Mouse (Mus musculus) liver, adult 2 months (tissue): Measurements from ENCODE around the gene Aqr. TPM values are rescaled to one million over a fixed set of nuclear protein-coding genes. Genes with fewer than 3 reads are reported as not detected.

Source experiments
- DNase-seq: peaks from one replicate; pipeline ENCODE4 v3.0.0-alpha.2; 2011; ENCODE audit warnings: low read depth, low spot score; ENCODE audit errors: extremely low read depth
- H3K27ac ChIP-seq: fragments of 200-500 bp; replicated peaks from 2 replicates; pipeline ENCODE4 v1.5.1; 2012; ENCODE audit warnings: low read depth, mild to moderate bottlenecking, control low read depth, inconsistent platforms, low read length; ENCODE audit not compliant: insufficient read depth
- H3K27me3 ChIP-seq: fragments of 200-500 bp; 2 replicates; pipeline ENCODE4 v1.6.1; 2012; ENCODE audit warnings: mild to moderate bottlenecking, moderate library complexity, low read length, inconsistent platforms; ENCODE audit not compliant: control insufficient read depth, insufficient read depth
- H3K36me3 ChIP-seq: fragments of 200-500 bp; 2 replicates; pipeline ENCODE4 v1.6.1; 2012; ENCODE audit warnings: low read length, inconsistent platforms; ENCODE audit not compliant: control insufficient read depth, insufficient read depth
- H3K4me1 ChIP-seq: fragments of 200-500 bp; 2 replicates; pipeline ENCODE4 v1.6.1; 2011; ENCODE audit warnings: low read length; ENCODE audit not compliant: control insufficient read depth, insufficient read depth
- H3K4me3 ChIP-seq: fragments of 200-500 bp; 2 replicates; pipeline ENCODE4 v1.5.1; 2011; ENCODE audit warnings: low read depth, mild to moderate bottlenecking, control low read depth, low read length, moderate library complexity; ENCODE audit not compliant: insufficient read depth
- H3K79me2 ChIP-seq: fragments of 200-500 bp; 2 replicates; pipeline ENCODE4 v1.6.1; 2012; ENCODE audit warnings: inconsistent platforms, mild to moderate bottlenecking, low read length, moderate library complexity; ENCODE audit not compliant: control insufficient read depth, insufficient read depth
- H3K9ac ChIP-seq: fragments of 200-500 bp; 2 replicates; pipeline ENCODE4 v1.6.1; 2012; ENCODE audit warnings: low read depth, mild to moderate bottlenecking, control low read depth, inconsistent platforms, low read length
- CTCF ChIP-seq: fragments of 200-500 bp; IDR thresholded peaks from 2 replicates; pipeline ENCODE4 v1.5.1; 2011; ENCODE audit warnings: low read depth, low read length, control low read depth
- POLR2A ChIP-seq: fragments of 200-500 bp; IDR thresholded peaks from 2 replicates; pipeline ENCODE4 v1.6.1; 2011; ENCODE audit warnings: low read length, control low read depth; ENCODE audit not compliant: insufficient read depth; ENCODE audit errors: extremely low read depth
- WGBS: fragments of 180-500 bp; shearing (Covaris S2); methylation state at CpG from one replicate; pipeline ENCODE4 v1.1.7; 2018; 5-methylcytosine and 5-hydroxymethylcytosine counted together
- polyA plus RNA-seq: library from polyadenylated mRNA; depleted of rRNA; stranded (reverse); fragments of >200 nt; gene quantifications from 2 replicates; pipeline ENCODE4 v1.2.3, GENCODE M21; 2012
- total RNA-seq: library from RNA; depleted of rRNA; stranded (reverse); fragments of >200 nt; gene quantifications from 2 replicates; pipeline ENCODE4 v1.2.3, GENCODE M21; 2014

Gene Aqr
- total and polyA plus RNA-seq, 2 experiments: 8.5 to 11.9 TPM

DNA sequence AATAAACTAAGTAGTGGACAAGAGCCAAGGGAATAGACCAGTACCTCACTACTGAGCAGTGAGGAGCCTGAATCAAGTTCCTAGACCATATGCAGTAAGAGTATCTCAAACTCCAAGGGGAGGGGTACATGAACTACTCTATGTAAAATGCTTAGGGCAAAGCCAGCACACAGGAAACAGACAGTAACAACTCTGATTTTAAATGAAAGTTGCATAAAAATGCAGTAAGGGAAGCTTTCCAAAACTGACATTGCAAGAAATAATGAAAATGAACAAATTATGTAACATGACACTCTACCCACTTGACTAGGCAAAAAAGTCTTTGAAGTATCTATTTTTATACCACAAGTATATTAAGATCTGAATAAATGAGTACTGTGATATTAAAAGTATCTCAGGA lies 19.0 kb downstream of the Aqr start:
- no peak overlapping the region for H3K27ac ChIP-seq
- H3K4me3 ChIP-seq: no peak overlapping the region
- H3K27me3 ChIP-seq: no peaks in the 10 kb centered on the region
- H3K79me2 ChIP-seq: peaks cover 2% of the 10 kb centered on the region; the same call in 1 of the 2 replicates
- TF ChIP-seq CTCF (no peak), POLR2A (no peak)
- no peak overlapping the region for H3K9ac ChIP-seq
- H3K36me3 ChIP-seq: peaks cover 29% of the 10 kb centered on the region
- H3K4me1 ChIP-seq: no peaks in the 10 kb centered on the region
- no peak for DNase-seq

DNA sequence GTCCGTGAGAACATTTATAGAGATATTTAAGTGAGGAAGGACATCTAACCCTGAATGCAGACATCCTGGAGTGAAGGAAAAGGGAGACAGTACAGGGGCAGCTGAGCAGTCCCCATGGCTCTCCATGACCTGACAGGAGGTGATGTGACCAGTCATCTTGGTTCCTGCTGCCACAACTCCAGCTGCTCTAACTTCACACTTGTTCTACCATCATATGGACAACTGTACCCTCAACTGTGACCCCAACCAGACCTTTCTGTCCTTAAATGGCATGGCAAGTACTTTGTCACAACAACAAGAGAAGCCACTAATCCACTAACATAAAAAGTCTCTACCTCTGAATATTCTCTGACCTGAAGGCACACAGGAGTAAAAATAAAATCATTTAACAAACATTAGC lies 24.8 kb downstream of the Aqr start:
- no peak overlapping the region for H3K4me3 ChIP-seq
- H3K79me2 ChIP-seq: no peaks in the 10 kb centered on the region
- H3K27me3 ChIP-seq: no peaks in the 10 kb centered on the region
- H3K27ac ChIP-seq: no peak overlapping the region
- no peaks in the 10 kb centered on the region for H3K4me1 ChIP-seq
- H3K36me3 ChIP-seq: peaks cover 47% of the 10 kb centered on the region
- 93% methylated on average over 1 of the region's 1 CpGs for WGBS
- DNase-seq: no peak
- TF ChIP-seq CTCF (no peak), POLR2A (no peak)
- no peak overlapping the region for H3K9ac ChIP-seq

GRCm38 (mm10) chr2:114157345-114157744 lies 29.5 kb downstream of the Aqr start:
- H3K27me3 ChIP-seq: no peaks in the 10 kb centered on the region
- no peak overlapping the region for H3K9ac ChIP-seq
- DNase-seq: no peak
- TF ChIP-seq CTCF (no peak), POLR2A (no peak)
- 72% methylated on average over 4 of the region's 4 CpGs for WGBS
- no peaks in the 10 kb centered on the region for H3K79me2 ChIP-seq
- no peak overlapping the region for H3K4me3 ChIP-seq
- no peak overlapping the region for H3K27ac ChIP-seq
- no peaks in the 10 kb centered on the region for H3K4me1 ChIP-seq
- H3K36me3 ChIP-seq: peaks cover 57% of the 10 kb centered on the region

- H3K4me1 ChIP-seq: no peaks in the 10 kb centered on the region
- peaks cover 57% of the 10 kb centered on the region for H3K36me3 ChIP-seq
- H3K27ac ChIP-seq: no peak overlapping the region
- no peak for TF ChIP-seq POLR2A
- TF ChIP-seq CTCF: no peak
- H3K9ac ChIP-seq: no peak overlapping the region
- WGBS: 100% methylated on average over 1 of the region's 1 CpGs
- no peaks in the 10 kb centered on the region for H3K79me2 ChIP-seq
- no peaks in the 10 kb centered on the region for H3K27me3 ChIP-seq
- no peak overlapping the region for H3K4me3 ChIP-seq
- no peak for DNase-seq
Measured at GRCm38 (mm10) chr2:114156639-114157038, 30.2 kb downstream of the Aqr start.

DNA sequence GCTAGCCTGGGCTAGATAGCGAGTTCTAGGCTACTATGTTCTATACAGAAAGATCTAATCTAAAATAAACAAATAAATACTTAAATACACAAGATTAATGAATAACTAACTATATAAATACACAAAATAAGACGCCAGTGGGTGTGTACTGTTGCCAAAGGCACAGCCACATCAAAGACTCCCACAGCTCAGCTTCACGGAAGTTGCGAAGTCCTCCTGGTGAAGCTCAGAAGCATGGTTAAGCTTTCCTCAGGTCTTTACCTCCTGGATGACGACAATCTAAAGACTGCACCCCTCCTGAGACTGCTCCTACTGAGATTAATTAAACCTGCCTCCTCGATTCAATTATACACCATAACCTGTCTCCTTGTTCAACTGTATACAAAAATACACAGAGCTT lies 33.6 kb downstream of the Aqr start:
- WGBS: 87% methylated on average over 6 of the region's 6 CpGs
- TF ChIP-seq CTCF (no peak), POLR2A (no peak)
- Histone ChIP-seq H3K4me1 (no peaks in the 10 kb centered on the region), H3K27me3 (no peaks in the 10 kb centered on the region), H3K9ac (no peak overlapping the region), H3K36me3 (peaks cover 60% of the 10 kb centered on the region), H3K79me2 (no peaks in the 10 kb centered on the region), H3K4me3 (no peak overlapping the region), H3K27ac (no peak overlapping the region)
- DNase-seq: no peak

DNA sequence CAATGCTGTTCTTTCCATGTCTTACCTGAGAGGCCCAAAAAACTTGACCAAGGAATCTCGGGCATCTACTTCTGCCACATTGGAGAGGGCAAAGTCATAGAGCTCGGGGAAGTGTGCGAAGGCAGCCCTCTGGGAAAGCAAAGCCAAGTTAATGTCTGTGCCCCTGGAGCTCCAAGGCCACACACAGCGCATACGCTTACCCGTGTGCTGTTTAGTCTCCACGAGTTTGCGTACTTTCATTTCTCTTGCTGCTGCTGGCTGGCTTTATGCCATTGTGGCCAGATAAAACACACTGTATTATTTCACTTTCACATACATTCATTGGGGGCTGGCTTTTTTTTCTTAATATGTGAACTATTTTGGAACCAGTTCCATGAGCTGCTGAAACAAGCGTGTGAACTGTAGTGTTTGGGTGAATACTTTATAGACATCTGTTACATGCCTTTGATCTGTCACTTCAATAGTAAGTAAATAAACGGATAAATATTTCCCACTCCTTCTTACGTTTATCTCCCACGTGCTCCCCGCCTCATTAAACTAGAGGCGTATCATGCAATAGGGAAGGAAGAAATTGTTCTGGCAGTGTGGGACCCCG lies 39.9 kb downstream of the Aqr start:
- Histone ChIP-seq H3K27me3 (no peaks in the 10 kb centered on the region), H3K36me3 (peaks cover 67% of the 10 kb centered on the region), H3K9ac (no peak overlapping the region), H3K4me3 (no peak overlapping the region), H3K79me2 (no peaks in the 10 kb centered on the region), H3K27ac (no peak overlapping the region), H3K4me1 (no peaks in the 10 kb centered on the region)
- TF ChIP-seq POLR2A (no peak), CTCF (no peak)
- no peak for DNase-seq
- 88% methylated on average over 15 of the region's 15 CpGs for WGBS
